Mouse (Mus musculus) forebrain, embryonic 14.5 days (tissue): Measurements from ENCODE around the gene Trim45. TPM values are rescaled to one million over a fixed set of nuclear protein-coding genes. Genes with fewer than 3 reads are reported as not detected.

Experiments used
- ATAC-seq: fragments of 200-750 bp; cut with Nextera tagmentation; 2 replicates; pipeline ENCODE4 v1.8.0; 2017; ENCODE audit warnings: mild to moderate bottlenecking, moderate library complexity
- DNase-seq: peaks from one replicate; pipeline ENCODE4 v3.0.0-alpha.2; 2015; ENCODE audit warnings: low spot score
- H3K27ac ChIP-seq: fragments of 300-500 bp; sonication (generic); 2 replicates; pipeline ENCODE4 v1.5.1; 2014; ENCODE audit warnings: low read depth, mild to moderate bottlenecking, control low read depth, low read length, moderate library complexity
- H3K27me3 ChIP-seq: fragments of 300-500 bp; sonication (generic); replicated peaks from 2 replicates; pipeline ENCODE4 v1.6.1; 2014; ENCODE audit warnings: low read length, control low read depth, mixed read lengths; ENCODE audit not compliant: control insufficient read depth, insufficient read depth
- H3K36me3 ChIP-seq: fragments of 300-500 bp; sonication (generic); 2 replicates; pipeline ENCODE4 v1.6.1; 2014; ENCODE audit warnings: low read length, control low read depth; ENCODE audit not compliant: control insufficient read depth, insufficient read depth
- H3K4me1 ChIP-seq: fragments of 300-500 bp; sonication (generic); 2 replicates; pipeline ENCODE4 v1.6.1; 2014; ENCODE audit warnings: antibody characterized with exemption, low read length, control low read depth; ENCODE audit not compliant: control insufficient read depth, insufficient read depth
- H3K4me2 ChIP-seq: fragments of 300-500 bp; sonication (generic); 2 replicates; pipeline ENCODE4 v1.6.1; 2014; ENCODE audit warnings: mild to moderate bottlenecking, control low read depth, low read length
- H3K4me3 ChIP-seq: fragments of 300-500 bp; sonication (generic); 2 replicates; pipeline ENCODE4 v1.5.1; 2014; ENCODE audit warnings: low read depth, low read length, control low read depth
- H3K9ac ChIP-seq: fragments of 300-500 bp; sonication (generic); 2 replicates; pipeline ENCODE4 v1.6.1; 2014; ENCODE audit warnings: mild to moderate bottlenecking, low read length, control low read depth, moderate library complexity
- H3K9me3 ChIP-seq: fragments of 300-500 bp; sonication (generic); replicated peaks from 2 replicates; pipeline ENCODE4 v1.6.1; 2016; ENCODE audit warnings: low read length, control low read depth, mixed read lengths; ENCODE audit not compliant: control insufficient read depth
- WGBS: fragments of 180-500 bp; shearing (Covaris S2); extraction: QIAGEN DNeasy Blood & Tissue Kit; methylation state at CpG from one replicate; pipeline ENCODE4 v1.1.7; 2014; 5-methylcytosine and 5-hydroxymethylcytosine counted together
- polyA plus RNA-seq: library from polyadenylated mRNA; unstranded; fragments of >200 nt; fragmentation: Nextera tagmentation; extraction: Ambion mirVana; gene quantifications from 2 replicates; pipeline ENCODE4 v1.2.1, GENCODE M21; 2014

The Trim45 gene
- polyA plus RNA-seq, 1 experiment from 2014 or later, result 7.0 TPM

- no peak overlapping the region for H3K9ac ChIP-seq
- ATAC-seq (no peak), DNase-seq (no peak)
- no peak overlapping the region for H3K27ac ChIP-seq
- H3K4me3 ChIP-seq, result no peak overlapping the region
- 93% methylated on average over 6 of the region's 6 CpGs for WGBS
- no peaks in the 10 kb centered on the region for H3K4me1 ChIP-seq
- no peaks in the 10 kb centered on the region for H3K9me3 ChIP-seq
- H3K36me3 ChIP-seq, result no peaks in the 10 kb centered on the region
- no peaks in the 10 kb centered on the region for H3K27me3 ChIP-seq
- H3K4me2 ChIP-seq, result no peak overlapping the region
Observed at GRCm38 (mm10) chr3:100906128-100906527, 15.9 kb upstream of the Trim45 start.

GRCm38 (mm10) chr3:100906916-100907315, 15.1 kb upstream of the Trim45 start:
- WGBS, result 27% methylated on average over 3 of the region's 3 CpGs
- ATAC-seq (no peak), DNase-seq (no peak)
- no peak overlapping the region for H3K4me3 ChIP-seq
- H3K9ac ChIP-seq, result no peak overlapping the region
- H3K36me3 ChIP-seq, result no peaks in the 10 kb centered on the region
- H3K27me3 ChIP-seq, result no peaks in the 10 kb centered on the region
- H3K27ac ChIP-seq, result no peak overlapping the region
- no peaks in the 10 kb centered on the region for H3K4me1 ChIP-seq
- H3K9me3 ChIP-seq, result no peaks in the 10 kb centered on the region
- H3K4me2 ChIP-seq, result no peak overlapping the region

- H3K4me2 ChIP-seq, result no peak overlapping the region
- H3K4me1 ChIP-seq, result no peaks in the 10 kb centered on the region
- no peaks in the 10 kb centered on the region for H3K27me3 ChIP-seq
- no peak for DNase-seq
- H3K9ac ChIP-seq, result no peak overlapping the region
- H3K36me3 ChIP-seq, result no peaks in the 10 kb centered on the region
- H3K9me3 ChIP-seq, result no peaks in the 10 kb centered on the region
- WGBS, result 82% methylated on average over 6 of the region's 6 CpGs
- H3K4me3 ChIP-seq, result no peak overlapping the region
- no peak overlapping the region for H3K27ac ChIP-seq
- ATAC-seq, result no peak
Observed at GRCm38 (mm10) chr3:100908594-100908993, 13.4 kb upstream of the Trim45 start.

GRCm38 (mm10) chr3:100910621-100911020, 11.4 kb upstream of the Trim45 start:
- no peak overlapping the region for H3K4me2 ChIP-seq
- H3K4me1 ChIP-seq, result no peaks in the 10 kb centered on the region
- no peak overlapping the region for H3K9ac ChIP-seq
- no peak for ATAC-seq
- no peak overlapping the region for H3K4me3 ChIP-seq
- no peaks in the 10 kb centered on the region for H3K9me3 ChIP-seq
- 66% methylated on average over 5 of the region's 5 CpGs for whole genome bisulfite sequencing
- no peaks in the 10 kb centered on the region for H3K27me3 ChIP-seq
- H3K36me3 ChIP-seq, result no peaks in the 10 kb centered on the region
- DNase-seq, result no peak
- no peak overlapping the region for H3K27ac ChIP-seq

- no peak overlapping the region for H3K9ac ChIP-seq
- ATAC-seq (no peak), DNase-seq (no peak)
- H3K27ac ChIP-seq, result no peak overlapping the region
- H3K36me3 ChIP-seq, result no peaks in the 10 kb centered on the region
- no peaks in the 10 kb centered on the region for H3K27me3 ChIP-seq
- H3K4me1 ChIP-seq, result no peaks in the 10 kb centered on the region
- 85% methylated on average over 9 of the region's 9 CpGs for WGBS
- no peaks in the 10 kb centered on the region for H3K9me3 ChIP-seq
- H3K4me3 ChIP-seq, result no peak overlapping the region
- H3K4me2 ChIP-seq, result no peak overlapping the region
Observed at GRCm38 (mm10) chr3:100911026-100911425, 11.0 kb upstream of the Trim45 start.

- no peaks in the 10 kb centered on the region for H3K27me3 ChIP-seq
- H3K4me2 ChIP-seq, result no peak overlapping the region
- no peaks in the 10 kb centered on the region for H3K9me3 ChIP-seq
- H3K4me1 ChIP-seq, result no peaks in the 10 kb centered on the region
- no peak for DNase-seq
- no peaks in the 10 kb centered on the region for H3K36me3 ChIP-seq
- WGBS, result 76% methylated on average over 7 of the region's 7 CpGs
- ATAC-seq, result no peak
- H3K27ac ChIP-seq, result no peak overlapping the region
- no peak overlapping the region for H3K4me3 ChIP-seq
- no peak overlapping the region for H3K9ac ChIP-seq
Observed at GRCm38 (mm10) chr3:100911498-100912213, 10.3 kb upstream of the Trim45 start.

- no peak overlapping the region for H3K9ac ChIP-seq
- ATAC-seq, result 0 out of 2 replicates have a peak, but pooled peaks have one; percentile 18
- peak; percentile 85 for DNase-seq
- H3K27me3 ChIP-seq, result no peaks in the 10 kb centered on the region
- H3K4me2 ChIP-seq, result no peak overlapping the region
- H3K4me1 ChIP-seq, result peaks cover 3% of the 10 kb centered on the region; the same call in 1 of the 2 replicates
- no peaks in the 10 kb centered on the region for H3K9me3 ChIP-seq
- H3K36me3 ChIP-seq, result no peaks in the 10 kb centered on the region
- 17% methylated on average over 7 of the region's 7 CpGs for WGBS
- no peak overlapping the region for H3K27ac ChIP-seq
- H3K4me3 ChIP-seq, result no peak overlapping the region
Observed at GRCm38 (mm10) chr3:100916844-100917243, 5.2 kb upstream of the Trim45 start.

GRCm38 (mm10) chr3:100920611-100921140, 1.3 kb upstream of the Trim45 start:
- H3K4me2 ChIP-seq, result no peak overlapping the region
- H3K4me1 ChIP-seq, result peaks cover 23% of the 10 kb centered on the region
- H3K9me3 ChIP-seq, result no peaks in the 10 kb centered on the region
- H3K36me3 ChIP-seq, result no peaks in the 10 kb centered on the region
- no peak overlapping the region for H3K9ac ChIP-seq
- ATAC-seq (no peak), DNase-seq (no peak)
- H3K27ac ChIP-seq, result no peak overlapping the region
- 89% methylated on average over 9 of the region's 9 CpGs for WGBS
- no peak overlapping the region for H3K4me3 ChIP-seq
- no peaks in the 10 kb centered on the region for H3K27me3 ChIP-seq
